Comparison of ENCODE assay signal across 6 mouse cellular contexts in genomic region chr7:89371623-89372295, GRCm38 (mm10). TPM values are rescaled to one million over a fixed set of nuclear protein-coding genes. Genes with fewer than 3 reads are reported as not detected.
"Had no signal": no experiment of that assay in that cellular context is flagged by ENCODE, and none has a peak within 500 bp of the region (broad histone marks: within the 10 kb centered on the region; RNA-seq: fewer than 3 reads in every experiment).

No protein-coding gene starts in this region.

- DNase-seq: right cerebral cortex, postnatal 14 days had no signal

- H3K4me2 ChIP-seq: kidney, embryonic 15.5 days; limb, embryonic 12.5 days; midbrain, embryonic 12.5 days; stomach, embryonic 15.5 days had no signal

- H3K4me3 ChIP-seq: kidney, embryonic 15.5 days; limb, embryonic 12.5 days; midbrain, embryonic 12.5 days; stomach, embryonic 15.5 days had no signal

- H3K27me3 ChIP-seq: kidney, embryonic 15.5 days; limb, embryonic 12.5 days; stomach, embryonic 15.5 days had no signal

- H3K36me3 ChIP-seq: kidney, embryonic 15.5 days; limb, embryonic 12.5 days; midbrain, embryonic 12.5 days; stomach, embryonic 15.5 days had no signal

- H3K4me1 ChIP-seq: limb, embryonic 12.5 days; midbrain, embryonic 12.5 days had no signal

- H3K9me3 ChIP-seq: kidney, embryonic 15.5 days; limb, embryonic 12.5 days; midbrain, embryonic 12.5 days; stomach, embryonic 15.5 days had no signal

- H3K27ac ChIP-seq: kidney, embryonic 15.5 days; limb, embryonic 12.5 days; midbrain, embryonic 12.5 days; stomach, embryonic 15.5 days had no signal

- H3K9ac ChIP-seq: kidney, embryonic 15.5 days; limb, embryonic 12.5 days; midbrain, embryonic 12.5 days; stomach, embryonic 15.5 days had no signal

RNA-seq across cellular contexts. Expression of gene Fzd4, which starts 32.4 kb away (rescaled TPM):
- polyA plus RNA-seq: inflammation-experienced regulatory T-cells, adult 6 months had no signal
